Mouse (Mus musculus) liver, adult 2 months (tissue): ENCODE data around the gene Sv2a. TPM values are rescaled to one million over a fixed set of nuclear protein-coding genes. Genes with fewer than 3 reads are reported as not detected.

Experiments used
- DNase-seq: peaks from one replicate; pipeline ENCODE4 v3.0.0-alpha.2; 2011; ENCODE audit warnings: low read depth, low spot score; ENCODE audit errors: extremely low read depth
- H3K27ac ChIP-seq: fragments of 200-500 bp; replicated peaks from 2 replicates; pipeline ENCODE4 v1.5.1; 2012; ENCODE audit warnings: low read depth, mild to moderate bottlenecking, control low read depth, inconsistent platforms, low read length; ENCODE audit not compliant: insufficient read depth
- H3K27me3 ChIP-seq: fragments of 200-500 bp; 2 replicates; pipeline ENCODE4 v1.6.1; 2012; ENCODE audit warnings: mild to moderate bottlenecking, moderate library complexity, low read length, inconsistent platforms; ENCODE audit not compliant: control insufficient read depth, insufficient read depth
- H3K36me3 ChIP-seq: fragments of 200-500 bp; 2 replicates; pipeline ENCODE4 v1.6.1; 2012; ENCODE audit warnings: low read length, inconsistent platforms; ENCODE audit not compliant: control insufficient read depth, insufficient read depth
- H3K4me1 ChIP-seq: fragments of 200-500 bp; 2 replicates; pipeline ENCODE4 v1.6.1; 2011; ENCODE audit warnings: low read length; ENCODE audit not compliant: control insufficient read depth, insufficient read depth
- H3K4me3 ChIP-seq: fragments of 200-500 bp; 2 replicates; pipeline ENCODE4 v1.5.1; 2011; ENCODE audit warnings: low read depth, mild to moderate bottlenecking, control low read depth, low read length, moderate library complexity; ENCODE audit not compliant: insufficient read depth
- H3K79me2 ChIP-seq: fragments of 200-500 bp; 2 replicates; pipeline ENCODE4 v1.6.1; 2012; ENCODE audit warnings: inconsistent platforms, mild to moderate bottlenecking, low read length, moderate library complexity; ENCODE audit not compliant: control insufficient read depth, insufficient read depth
- H3K9ac ChIP-seq: fragments of 200-500 bp; 2 replicates; pipeline ENCODE4 v1.6.1; 2012; ENCODE audit warnings: low read depth, mild to moderate bottlenecking, control low read depth, inconsistent platforms, low read length
- CTCF ChIP-seq: fragments of 200-500 bp; IDR thresholded peaks from 2 replicates; pipeline ENCODE4 v1.5.1; 2011; ENCODE audit warnings: low read depth, low read length, control low read depth
- POLR2A ChIP-seq: fragments of 200-500 bp; IDR thresholded peaks from 2 replicates; pipeline ENCODE4 v1.6.1; 2011; ENCODE audit warnings: low read length, control low read depth; ENCODE audit not compliant: insufficient read depth; ENCODE audit errors: extremely low read depth
- WGBS: fragments of 180-500 bp; shearing (Covaris S2); methylation state at CpG from one replicate; pipeline ENCODE4 v1.1.7; 2018; 5-methylcytosine and 5-hydroxymethylcytosine counted together
- polyA plus RNA-seq: library from polyadenylated mRNA; depleted of rRNA; stranded (reverse); fragments of >200 nt; gene quantifications from 2 replicates; pipeline ENCODE4 v1.2.3, GENCODE M21; 2012
- total RNA-seq: library from RNA; depleted of rRNA; stranded (reverse); fragments of >200 nt; gene quantifications from 2 replicates; pipeline ENCODE4 v1.2.3, GENCODE M21; 2014

Gene Sv2a
- total and polyA plus RNA-seq, 2 experiments: under 0.01 to 0.66 TPM

DNA sequence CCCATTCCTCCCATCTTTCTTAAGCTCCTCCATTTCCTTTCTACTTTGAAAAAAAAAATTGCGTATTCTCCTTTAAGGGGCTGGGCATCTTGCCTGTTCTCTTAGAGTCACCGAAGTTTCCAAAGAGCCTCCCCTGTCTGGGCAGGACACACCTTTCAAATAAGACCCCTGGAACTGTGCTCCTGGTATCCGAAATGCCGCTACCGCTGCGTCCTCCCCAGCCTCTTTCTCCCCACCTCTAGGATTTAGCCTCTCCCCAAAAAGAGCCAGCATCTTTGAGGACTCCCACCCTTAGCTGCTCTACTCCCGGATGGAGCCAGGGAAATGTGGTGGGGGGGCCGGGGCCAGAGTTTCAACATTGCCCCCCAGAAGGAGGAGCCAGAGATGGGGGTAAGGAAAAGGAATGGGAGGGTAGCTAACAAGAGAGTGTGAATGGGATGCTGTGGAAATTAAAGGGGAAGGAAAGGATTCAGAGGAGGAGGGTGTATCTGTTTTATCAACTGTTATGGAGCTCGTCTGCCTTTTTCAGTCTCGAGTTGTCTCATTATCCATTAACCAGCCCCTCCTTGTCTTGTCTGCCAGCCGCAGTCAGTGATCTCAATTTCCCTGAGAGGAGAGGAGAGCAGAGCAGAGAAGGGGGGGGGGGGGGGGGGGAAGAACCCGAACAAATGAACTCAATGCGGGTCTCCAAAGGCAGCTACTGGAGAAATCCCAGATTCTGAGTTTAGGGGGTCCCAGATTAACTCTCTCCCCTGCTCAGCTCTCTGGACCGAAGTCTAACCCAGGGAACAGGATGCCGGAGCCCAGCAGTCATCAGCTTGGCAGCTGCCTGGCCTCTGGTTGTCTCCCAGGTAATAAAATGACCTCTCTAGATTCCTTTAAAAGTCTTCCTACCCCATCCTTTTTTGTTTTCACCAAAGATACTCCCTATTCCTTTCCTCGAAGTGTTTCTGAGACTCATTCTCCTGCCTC lies 18.8 kb upstream of the Sv2a start, which contains the start of gene Mtmr11:
TSS of gene Mtmr11 (plus strand) at position 136 of the 972 bp plus-strand sequence.
- no peaks in the 10 kb centered on the region for H3K36me3 ChIP-seq
- H3K4me1 ChIP-seq: peaks cover 8% of the 10 kb centered on the region
- DNase-seq: peak; percentile 58
- no peaks in the 10 kb centered on the region for H3K27me3 ChIP-seq
- H3K9ac ChIP-seq: peak within 1 kb of the TSS; percentile 67
- 8% methylated on average over 16 of the region's 16 CpGs for WGBS
- peak within 1 kb of the TSS; percentile 44 for H3K4me3 ChIP-seq
- no peaks in the 10 kb centered on the region for H3K79me2 ChIP-seq
- TF ChIP-seq CTCF (no peak), POLR2A (no peak)
- H3K27ac ChIP-seq: peak within 1 kb of the TSS; percentile 71

DNA sequence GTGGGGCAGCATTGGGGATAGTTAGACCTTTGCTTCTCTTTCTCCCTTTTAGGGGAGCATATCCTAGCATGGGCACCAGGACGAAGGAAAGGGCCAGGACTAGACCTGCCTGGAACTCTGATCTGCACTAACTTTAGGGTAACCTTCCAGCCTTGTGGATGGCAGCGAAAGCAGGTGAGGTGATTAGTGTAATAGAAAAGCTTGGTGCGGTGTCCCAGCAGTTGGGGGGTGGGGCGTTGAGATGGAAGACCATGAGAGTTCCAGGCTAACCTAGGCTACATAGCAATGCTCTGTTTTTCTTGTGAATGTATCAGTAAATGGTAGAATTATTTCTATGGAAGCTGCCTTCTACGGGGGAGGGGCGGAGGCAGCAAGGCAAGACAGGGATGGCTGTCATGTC lies 17.9 kb upstream of the Sv2a start:
- Histone ChIP-seq H3K79me2 (no peaks in the 10 kb centered on the region), H3K4me1 (peaks cover 8% of the 10 kb centered on the region), H3K27ac (no peak overlapping the region), H3K36me3 (no peaks in the 10 kb centered on the region), H3K9ac (no peak overlapping the region), H3K27me3 (no peaks in the 10 kb centered on the region), H3K4me3 (no peak overlapping the region)
- DNase-seq: no peak
- TF ChIP-seq CTCF (no peak), POLR2A (no peak)
- WGBS: 93% methylated on average over 6 of the region's 6 CpGs

DNA sequence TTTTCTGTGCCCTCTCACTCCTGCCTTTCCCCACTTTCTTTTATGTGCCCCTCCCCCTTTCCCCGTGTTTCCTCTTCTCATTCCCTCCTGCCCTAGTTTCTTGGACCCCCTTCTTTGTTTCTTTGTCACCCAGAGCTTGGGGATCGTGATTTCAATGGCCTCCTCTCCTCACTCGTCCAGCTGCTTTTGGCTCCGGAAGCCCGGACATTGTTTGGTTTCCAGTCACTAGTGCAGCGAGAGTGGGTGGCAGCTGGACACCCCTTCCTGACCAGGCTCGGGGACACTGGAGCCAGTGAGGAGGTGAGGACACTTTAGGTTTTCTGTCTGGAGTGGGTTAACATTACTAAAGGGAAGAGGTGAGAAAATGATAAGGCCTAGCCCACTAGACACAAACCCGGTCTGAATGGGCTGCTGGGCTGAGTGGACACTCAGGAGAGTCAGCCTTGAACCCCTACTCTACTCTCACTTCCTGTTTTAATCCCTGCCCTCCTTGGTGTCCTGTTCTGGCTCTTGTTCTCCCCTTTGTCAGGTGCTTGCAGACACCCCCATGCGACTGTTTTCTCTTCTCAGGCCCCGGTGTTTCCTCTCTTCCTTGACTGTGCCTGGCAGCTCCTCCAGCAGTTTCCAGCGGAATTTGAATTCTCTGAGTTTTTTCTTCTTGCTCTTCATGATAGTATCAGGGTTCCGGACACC lies 12.3 kb upstream of the Sv2a start:
- WGBS: 46% methylated on average over 12 of the region's 12 CpGs
- H3K4me1 ChIP-seq: peaks cover 12% of the 10 kb centered on the region
- TF ChIP-seq POLR2A (no peak), CTCF (no peak)
- no peak for DNase-seq
- H3K9ac ChIP-seq: no peak overlapping the region
- no peaks in the 10 kb centered on the region for H3K27me3 ChIP-seq
- no peak overlapping the region for H3K4me3 ChIP-seq
- H3K79me2 ChIP-seq: peaks cover 9% of the 10 kb centered on the region; the same call in 1 of the 2 replicates
- H3K36me3 ChIP-seq: no peaks in the 10 kb centered on the region
- no peak overlapping the region for H3K27ac ChIP-seq

DNA sequence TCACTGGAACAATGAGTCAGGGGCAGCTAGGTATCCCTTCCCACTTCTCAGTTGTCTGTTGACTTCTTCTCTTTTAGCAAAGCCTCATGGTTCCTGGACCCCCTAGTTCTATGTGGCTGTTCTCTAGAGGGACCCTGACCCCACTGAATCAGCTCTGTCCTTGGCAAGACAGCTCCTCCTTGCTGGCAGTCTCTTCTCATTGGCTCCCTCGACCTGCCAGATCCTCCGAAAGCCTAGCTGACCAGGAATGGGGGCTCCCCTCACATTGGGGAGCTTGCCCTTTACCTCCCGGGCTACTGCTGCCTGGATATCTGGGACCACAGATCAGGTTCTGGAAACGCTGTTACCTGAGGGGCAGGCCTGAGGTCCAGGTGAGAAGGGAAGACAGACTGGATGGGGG lies 10.7 kb upstream of the Sv2a start:
- DNase-seq: no peak
- Histone ChIP-seq H3K4me3 (no peak overlapping the region), H3K4me1 (peaks cover 12% of the 10 kb centered on the region), H3K27ac (no peak overlapping the region), H3K36me3 (peaks cover 5% of the 10 kb centered on the region; the same call in 1 of the 2 replicates), H3K27me3 (no peaks in the 10 kb centered on the region), H3K79me2 (peaks cover 9% of the 10 kb centered on the region; the same call in 1 of the 2 replicates), H3K9ac (no peak overlapping the region)
- 88% methylated on average over 4 of the region's 4 CpGs for WGBS
- TF ChIP-seq CTCF: no peak
- TF ChIP-seq POLR2A: no peak

DNA sequence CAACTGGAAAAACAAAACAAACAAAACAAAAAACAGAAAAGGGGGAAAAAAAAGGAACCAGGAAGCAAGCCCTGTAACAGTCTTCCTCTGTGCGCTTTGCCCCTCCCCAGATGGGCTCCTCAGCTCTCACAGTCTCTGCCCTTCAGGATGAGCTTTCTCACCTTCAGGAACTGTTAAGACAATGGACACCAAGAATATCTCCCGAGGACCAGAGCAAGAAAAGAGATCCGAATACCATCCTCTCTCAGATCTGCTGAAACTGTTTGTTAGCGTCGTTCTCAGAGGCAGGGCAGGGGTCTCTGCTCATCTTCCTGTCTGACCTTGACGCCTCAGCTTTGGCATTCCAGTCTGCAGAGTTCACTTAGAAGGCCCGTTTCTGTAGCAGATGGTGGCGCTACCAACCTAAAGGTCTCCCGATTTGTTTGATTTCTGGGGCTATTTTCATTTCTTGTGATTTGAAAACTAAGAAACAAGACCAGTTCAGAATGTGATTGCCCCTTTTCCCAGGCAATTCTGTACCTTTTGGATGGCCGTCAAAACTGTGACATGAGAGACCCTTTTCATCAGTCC lies 9.9 kb upstream of the Sv2a start:
- no peaks in the 10 kb centered on the region for H3K27me3 ChIP-seq
- peak; percentile 9 for DNase-seq
- 0 out of 2 replicates have a peak overlapping the region, but pooled peaks have one; percentile 1 for H3K27ac ChIP-seq
- H3K4me1 ChIP-seq: peaks cover 12% of the 10 kb centered on the region
- H3K9ac ChIP-seq: peak overlapping the region; percentile 29; the same call in 1 of the 2 replicates
- WGBS: 50% methylated on average over 10 of the region's 10 CpGs
- H3K4me3 ChIP-seq: peak overlapping the region; percentile 87; the same call in 1 of the 2 replicates
- H3K79me2 ChIP-seq: peaks cover 9% of the 10 kb centered on the region; the same call in 1 of the 2 replicates
- peaks cover 7% of the 10 kb centered on the region for H3K36me3 ChIP-seq
- no peak for TF ChIP-seq CTCF
- TF ChIP-seq POLR2A: no peak
